In genomic region chr2:122327986-122328385, GRCm38 (mm10) we compare ENCODE assay signal across 23 mouse cellular contexts. TPM values are rescaled to one million over a fixed set of nuclear protein-coding genes. Genes with fewer than 3 reads are reported as not detected.
"Had no signal": no experiment of that assay in that cellular context is flagged by ENCODE, and none has a peak within 500 bp of the region (broad histone marks: within the 10 kb centered on the region; RNA-seq: fewer than 3 reads in every experiment).

No protein-coding gene starts in this region.

- H3K4me3 ChIP-seq: lung, embryonic 15.5 days; megakaryocyte, embryonic 14.5 days; midbrain, embryonic 13.5 days; midbrain, embryonic 15.5 days; neural tube, embryonic 13.5 days; neural tube, embryonic 15.5 days; stomach, embryonic 15.5 days had no signal

- DNase-seq: liver, postnatal 0 days; lung, adult 2 months; lung, postnatal 14 days; lung, postnatal 36 days; retina, postnatal 1 day; right cerebral cortex, adult 18-20 months; right cerebral cortex, postnatal 25 days; right cerebral cortex, postnatal 4 days; thymus, adult 2 months; thymus, postnatal 25 days; thymus, postnatal 4 days had no signal

- H3K4me1 ChIP-seq: lung, embryonic 15.5 days; megakaryocyte, embryonic 14.5 days; midbrain, embryonic 13.5 days; midbrain, embryonic 15.5 days; neural tube, embryonic 13.5 days; neural tube, embryonic 15.5 days; stomach, embryonic 15.5 days had no signal

- H3K27ac ChIP-seq: lung, embryonic 15.5 days; macrophage; midbrain, embryonic 13.5 days; midbrain, embryonic 15.5 days; neural tube, embryonic 13.5 days; neural tube, embryonic 15.5 days; stomach, embryonic 15.5 days; stomach, postnatal 0 days had no signal

RNA-seq across cellular contexts. Expression of gene Duox1, which starts 12.5 kb away (rescaled TPM):
- polyA plus RNA-seq: liver, postnatal 0 days; macrophage; midbrain, embryonic 11.5 days; spleen, adult 2 months had no signal

RNA-seq across cellular contexts. Expression of gene Duoxa1, which starts 14.5 kb away (rescaled TPM):
- polyA plus RNA-seq: liver, postnatal 0 days; macrophage; midbrain, embryonic 11.5 days; neural tube, embryonic 11.5 days; neural tube, embryonic 13.5 days; spleen, adult 2 months had no signal

RNA-seq across cellular contexts. Expression of gene Duoxa2, which starts 29.3 kb away (rescaled TPM):
- polyA plus RNA-seq: liver, postnatal 0 days; lung, embryonic 15.5 days; macrophage; midbrain, embryonic 11.5 days; midbrain, embryonic 13.5 days; neural tube, embryonic 13.5 days; spleen, adult 2 months had no signal

RNA-seq across cellular contexts. Expression of gene Duox2, which starts 29.7 kb away (rescaled TPM):
- polyA plus RNA-seq: macrophage; midbrain, embryonic 15.5 days; neural tube, embryonic 13.5 days had no signal
